Mouse (Mus musculus): ENCODE data around the gene H6pd. TPM values are rescaled to one million over a fixed set of nuclear protein-coding genes. Genes with fewer than 3 reads are reported as not detected.
A peak's percentile ranks its signal among the peaks of the same experiment; 100 is the strongest.

Gene H6pd
- polyA plus RNA-seq, 1 experiment from 2014 or later: 14.7 TPM

GRCm38 (mm10) chr4:149998786-149999509, 9.9 kb downstream of the H6pd start:
- 82% methylated on average over 14 of the region's 14 CpGs for WGBS
- H3K9ac ChIP-seq (ENCODE audit: low read depth, low read length): no peak overlapping the region

GRCm38 (mm10) chr4:149997999-149998398, 10.8 kb downstream of the H6pd start:
- Histone ChIP-seq H3K36me3 (ENCODE audit: control insufficient read depth, insufficient read depth, low read length) (no peaks in the 10 kb centered on the region), H3K27ac (replicated peaks; ENCODE audit: low read depth, low read length) (no peak overlapping the region), H3K4me2 (ENCODE audit: low read depth, low read length) (no peak overlapping the region), H3K4me3 (ENCODE audit: low read depth, low read length) (no peak overlapping the region), H3K9ac (ENCODE audit: low read depth, low read length) (no peak overlapping the region), H3K9me3 (ENCODE audit: control insufficient read depth, low read length) (no peaks in the 10 kb centered on the region), H3K27me3 (replicated peaks; ENCODE audit: control insufficient read depth, insufficient read depth, low read length) (no peaks in the 10 kb centered on the region), H3K4me1 (ENCODE audit: control insufficient read depth, insufficient read depth, low read length) (peaks cover 9% of the 10 kb centered on the region; the same call in 1 of the 2 replicates)
- DNase-seq (ENCODE audit: low spot score) (no peak), ATAC-seq (ENCODE audit: low read depth) (no peak)
- 54% methylated on average over 10 of the region's 10 CpGs for WGBS

More at GRCm38 (mm10) chr4:149998786-149999509, 9.9 kb downstream of the H6pd start:
- Histone ChIP-seq H3K4me2 (ENCODE audit: low read depth, low read length) (no peak overlapping the region), H3K36me3 (ENCODE audit: control insufficient read depth, insufficient read depth, low read length) (no peaks in the 10 kb centered on the region), H3K9me3 (ENCODE audit: control insufficient read depth, low read length) (no peaks in the 10 kb centered on the region), H3K4me3 (ENCODE audit: low read depth, low read length) (no peak overlapping the region), H3K27ac (replicated peaks; ENCODE audit: low read depth, low read length) (no peak overlapping the region), H3K27me3 (replicated peaks; ENCODE audit: control insufficient read depth, insufficient read depth, low read length) (no peaks in the 10 kb centered on the region), H3K4me1 (ENCODE audit: control insufficient read depth, insufficient read depth, low read length) (peaks cover 9% of the 10 kb centered on the region; the same call in 1 of the 2 replicates)
- ATAC-seq (ENCODE audit: low read depth) (no peak), DNase-seq (ENCODE audit: low spot score) (no peak)

GRCm38 (mm10) chr4:149996440-149996839, 12.4 kb downstream of the H6pd start:
- Histone ChIP-seq H3K27ac (replicated peaks; ENCODE audit: low read depth, low read length) (no peak overlapping the region), H3K36me3 (ENCODE audit: control insufficient read depth, insufficient read depth, low read length) (no peaks in the 10 kb centered on the region), H3K4me3 (ENCODE audit: low read depth, low read length) (no peak overlapping the region), H3K4me2 (ENCODE audit: low read depth, low read length) (no peak overlapping the region), H3K9me3 (ENCODE audit: control insufficient read depth, low read length) (no peaks in the 10 kb centered on the region), H3K9ac (ENCODE audit: low read depth, low read length) (no peak overlapping the region), H3K4me1 (ENCODE audit: control insufficient read depth, insufficient read depth, low read length) (peaks cover 7% of the 10 kb centered on the region; the same call in 1 of the 2 replicates), H3K27me3 (replicated peaks; ENCODE audit: control insufficient read depth, insufficient read depth, low read length) (no peaks in the 10 kb centered on the region)
- 76% methylated on average over 7 of the region's 7 CpGs for WGBS
- DNase-seq (ENCODE audit: low spot score) (no peak), ATAC-seq (ENCODE audit: low read depth) (no peak)

DNA sequence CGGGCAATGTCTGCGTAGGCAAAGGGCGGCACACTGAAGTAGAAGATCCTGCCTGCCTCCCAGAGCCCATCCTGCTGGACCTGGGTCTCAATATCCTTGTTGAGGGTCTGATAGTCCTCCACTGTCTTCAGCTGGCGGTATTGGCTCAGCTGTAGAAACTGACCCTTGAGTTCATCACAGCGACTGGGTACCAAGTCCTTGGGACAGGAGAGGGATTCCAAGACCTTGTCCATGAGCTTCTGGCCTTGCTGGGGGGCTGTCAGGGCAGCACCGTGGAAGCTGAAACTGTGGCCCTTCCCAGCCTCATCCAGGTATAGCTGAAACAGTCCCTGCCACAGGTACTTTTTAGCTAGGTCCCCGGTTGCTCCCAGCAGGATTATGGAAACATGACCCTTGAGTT, 12.9 kb downstream of the H6pd start:
- Histone ChIP-seq H3K9me3 (ENCODE audit: control insufficient read depth, low read length) (no peaks in the 10 kb centered on the region), H3K9ac (ENCODE audit: low read depth, low read length) (no peak overlapping the region), H3K4me1 (ENCODE audit: control insufficient read depth, insufficient read depth, low read length) (peaks cover 4% of the 10 kb centered on the region), H3K36me3 (ENCODE audit: control insufficient read depth, insufficient read depth, low read length) (no peaks in the 10 kb centered on the region), H3K4me3 (ENCODE audit: low read depth, low read length) (no peak overlapping the region), H3K4me2 (ENCODE audit: low read depth, low read length) (no peak overlapping the region), H3K27ac (replicated peaks; ENCODE audit: low read depth, low read length) (no peak overlapping the region), H3K27me3 (replicated peaks; ENCODE audit: control insufficient read depth, insufficient read depth, low read length) (no peaks in the 10 kb centered on the region)
- ATAC-seq (ENCODE audit: low read depth): no peak
- no peak for DNase-seq (ENCODE audit: low spot score)
- WGBS: 88% methylated on average over 7 of the region's 7 CpGs

- ATAC-seq (ENCODE audit: low read depth) (no peak), DNase-seq (ENCODE audit: low spot score) (no peak)
- peaks cover 18% of the 10 kb centered on the region for H3K4me1 ChIP-seq (ENCODE audit: control insufficient read depth, insufficient read depth, low read length)
- H3K36me3 ChIP-seq (ENCODE audit: control insufficient read depth, insufficient read depth, low read length): no peaks in the 10 kb centered on the region
- no peak overlapping the region for H3K9ac ChIP-seq (ENCODE audit: low read depth, low read length)
- 94% methylated on average over 10 of the region's 10 CpGs for WGBS
- H3K4me3 ChIP-seq (ENCODE audit: low read depth, low read length): no peak overlapping the region
- H3K27ac ChIP-seq (replicated peaks; ENCODE audit: low read depth, low read length): no peak overlapping the region
- no peaks in the 10 kb centered on the region for H3K9me3 ChIP-seq (ENCODE audit: control insufficient read depth, low read length)
- no peak overlapping the region for H3K4me2 ChIP-seq (ENCODE audit: low read depth, low read length)
- no peaks in the 10 kb centered on the region for H3K27me3 ChIP-seq (replicated peaks; ENCODE audit: control insufficient read depth, insufficient read depth, low read length)
Observed at GRCm38 (mm10) chr4:149994218-149994617, 14.6 kb downstream of the H6pd start.

GRCm38 (mm10) chr4:149992670-149993032, 16.2 kb downstream of the H6pd start:
- Histone ChIP-seq H3K4me2 (ENCODE audit: low read depth, low read length) (no peak overlapping the region), H3K4me1 (ENCODE audit: control insufficient read depth, insufficient read depth, low read length) (peaks cover 23% of the 10 kb centered on the region), H3K4me3 (ENCODE audit: low read depth, low read length) (no peak overlapping the region), H3K27me3 (replicated peaks; ENCODE audit: control insufficient read depth, insufficient read depth, low read length) (no peaks in the 10 kb centered on the region), H3K27ac (replicated peaks; ENCODE audit: low read depth, low read length) (no peak overlapping the region), H3K9ac (ENCODE audit: low read depth, low read length) (no peak overlapping the region), H3K36me3 (ENCODE audit: control insufficient read depth, insufficient read depth, low read length) (no peaks in the 10 kb centered on the region), H3K9me3 (ENCODE audit: control insufficient read depth, low read length) (no peaks in the 10 kb centered on the region)
- ATAC-seq (ENCODE audit: low read depth): no peak
- DNase-seq (ENCODE audit: low spot score): no peak
- WGBS: 92% methylated on average over 8 of the region's 8 CpGs

- ATAC-seq (ENCODE audit: low read depth) (no peak), DNase-seq (ENCODE audit: low spot score) (no peak)
- H3K4me1 ChIP-seq (ENCODE audit: control insufficient read depth, insufficient read depth, low read length): peaks cover 23% of the 10 kb centered on the region
- H3K27me3 ChIP-seq (replicated peaks; ENCODE audit: control insufficient read depth, insufficient read depth, low read length): no peaks in the 10 kb centered on the region
- H3K9ac ChIP-seq (ENCODE audit: low read depth, low read length): no peak overlapping the region
- H3K36me3 ChIP-seq (ENCODE audit: control insufficient read depth, insufficient read depth, low read length): no peaks in the 10 kb centered on the region
- H3K4me2 ChIP-seq (ENCODE audit: low read depth, low read length): no peak overlapping the region
- 84% methylated on average over 13 of the region's 13 CpGs for WGBS
- no peak overlapping the region for H3K27ac ChIP-seq (replicated peaks; ENCODE audit: low read depth, low read length)
- no peak overlapping the region for H3K4me3 ChIP-seq (ENCODE audit: low read depth, low read length)
- no peaks in the 10 kb centered on the region for H3K9me3 ChIP-seq (ENCODE audit: control insufficient read depth, low read length)
Observed at GRCm38 (mm10) chr4:149991755-149992669, 16.8 kb downstream of the H6pd start.

- no peaks in the 10 kb centered on the region for H3K27me3 ChIP-seq (replicated peaks; ENCODE audit: control insufficient read depth, insufficient read depth, low read length)
- 24% methylated on average over 8 of the region's 9 CpGs for WGBS
- H3K27ac ChIP-seq (replicated peaks; ENCODE audit: low read depth, low read length): no peak overlapping the region
- no peaks in the 10 kb centered on the region for H3K36me3 ChIP-seq (ENCODE audit: control insufficient read depth, insufficient read depth, low read length)
- ATAC-seq (ENCODE audit: low read depth): no peak
- H3K9ac ChIP-seq (ENCODE audit: low read depth, low read length): peak overlapping the region; percentile 30; the same call in 1 of the 2 replicates
- H3K4me1 ChIP-seq (ENCODE audit: control insufficient read depth, insufficient read depth, low read length): peaks cover 23% of the 10 kb centered on the region
- no peaks in the 10 kb centered on the region for H3K9me3 ChIP-seq (ENCODE audit: control insufficient read depth, low read length)
- DNase-seq (ENCODE audit: low spot score): no peak
- no peak overlapping the region for H3K4me3 ChIP-seq (ENCODE audit: low read depth, low read length)
- no peak overlapping the region for H3K4me2 ChIP-seq (ENCODE audit: low read depth, low read length)
Observed at GRCm38 (mm10) chr4:149990954-149991633, 17.7 kb downstream of the H6pd start.
